Mouse (Mus musculus) C2C12 (cell line): Measurements from ENCODE around the gene Lctl. TPM values are rescaled to one million over a fixed set of nuclear protein-coding genes. Genes with fewer than 3 reads are reported as not detected.
A peak's percentile ranks its signal among the peaks of the same experiment; 100 is the strongest.
"Not testable (repeated sequence)": the region's sequence is repeated elsewhere in the genome, so short reads cannot be mapped to it uniquely, and the experiment has no call there.

ENCODE experiments used
- H3K27me3 ChIP-seq: one replicate; pipeline ENCODE4 v1.6.1; 2011; ENCODE audit not compliant: control insufficient read depth, insufficient read depth, insufficient read length
- H3K36me3 ChIP-seq: one replicate; pipeline ENCODE4 v1.6.1; 2011; ENCODE audit not compliant: control insufficient read depth, insufficient read depth
- H3K4me3 ChIP-seq: one replicate; pipeline ENCODE4 v1.5.1; 2011; ENCODE audit warnings: mild to moderate bottlenecking, control low read depth; ENCODE audit not compliant: poor library complexity, insufficient read depth, severe bottlenecking
- H3K79me2 ChIP-seq: one replicate; pipeline ENCODE4 v1.6.1; 2011; ENCODE audit not compliant: control insufficient read depth, insufficient read depth
- H3K79me3 ChIP-seq: one replicate; pipeline ENCODE4 v1.6.1; 2011; ENCODE audit warnings: low read depth, control low read depth
- H3ac ChIP-seq: one replicate; pipeline ENCODE3; 2011; ENCODE audit warnings: low read depth; ENCODE audit not compliant: control insufficient read depth, insufficient read length
- CEBPB ChIP-seq: IDR thresholded peaks from one replicate; pipeline ENCODE4 v1.6.1; 2011; ENCODE audit warnings: low read depth, mild to moderate bottlenecking, control low read depth, moderate library complexity
- CTCF ChIP-seq: IDR thresholded peaks from one replicate; pipeline ENCODE4 v1.5.1; 2011; ENCODE audit not compliant: control insufficient read depth, insufficient read depth, insufficient read length
- FOSL1 ChIP-seq: IDR thresholded peaks from one replicate; pipeline ENCODE4 v1.8.0; 2011; ENCODE audit warnings: mild to moderate bottlenecking, low read length; ENCODE audit not compliant: poor library complexity, insufficient read depth, severe bottlenecking
- MAX ChIP-seq: IDR thresholded peaks from one replicate; pipeline ENCODE4 v1.6.1; 2011; ENCODE audit warnings: mild to moderate bottlenecking, control low read depth
- MYOD1 ChIP-seq: IDR thresholded peaks from one replicate; pipeline ENCODE4 v1.6.1; 2011; ENCODE audit warnings: low read depth; ENCODE audit not compliant: control insufficient read depth, insufficient read length
- MYOG ChIP-seq: IDR thresholded peaks from one replicate; pipeline ENCODE4 v1.6.1; 2011; ENCODE audit not compliant: control insufficient read depth, insufficient read length; ENCODE audit errors: extremely low read depth
- USF1 ChIP-seq: IDR thresholded peaks from one replicate; pipeline ENCODE4 v1.6.1; 2011; ENCODE audit warnings: low read depth, mild to moderate bottlenecking, control low read depth, moderate library complexity
- polyA plus RNA-seq: library from polyadenylated mRNA; unstranded; fragments of >200 nt; fragmentation: generic; extraction: Trizol; gene quantifications from one replicate; pipeline ENCODE4 v1.2.1, GENCODE M21; 2012; ENCODE audit warnings: missing spikeins

The Lctl gene
- polyA plus RNA-seq, 1 experiment = 0.04 TPM

GRCm38 (mm10) chr9:64131623-64132022 lies 14.7 kb downstream of the Lctl start:
- no peaks in the 10 kb centered on the region for H3K27me3 ChIP-seq
- TF ChIP-seq CEBPB (no peak), MAX (no peak), FOSL1 (no peak), USF1 (no peak), MYOD1 (no peak), CTCF (no peak), MYOG (no peak)
- no peak overlapping the region for H3ac ChIP-seq
- H3K4me3 ChIP-seq = no peak overlapping the region
- H3K36me3 ChIP-seq = peaks cover 4% of the 10 kb centered on the region
- no peaks in the 10 kb centered on the region for H3K79me2 ChIP-seq
- no peaks in the 10 kb centered on the region for H3K79me3 ChIP-seq

GRCm38 (mm10) chr9:64138896-64139295 lies 21.9 kb downstream of the Lctl start:
- not testable (repeated sequence) for H3K79me3 ChIP-seq, H3K27me3 ChIP-seq, H3ac ChIP-seq, H3K79me2 ChIP-seq, H3K4me3 ChIP-seq
- TF ChIP-seq CTCF = peak; percentile 12
- peaks cover 43% of the 10 kb centered on the region for H3K36me3 ChIP-seq

- Histone ChIP-seq H3K36me3 (peaks cover 51% of the 10 kb centered on the region), H3K79me2 (no peaks in the 10 kb centered on the region), H3K79me3 (no peaks in the 10 kb centered on the region), H3ac (no peak overlapping the region), H3K27me3 (no peaks in the 10 kb centered on the region), H3K4me3 (no peak overlapping the region)
- TF ChIP-seq USF1 (no peak), FOSL1 (no peak), MAX (no peak), CTCF (no peak), CEBPB (no peak), MYOD1 (no peak), MYOG (no peak)
Observed at GRCm38 (mm10) chr9:64139879-64140278, 22.9 kb downstream of the Lctl start.

GRCm38 (mm10) chr9:64156641-64157040 lies 39.7 kb downstream of the Lctl start:
- Histone ChIP-seq H3K79me3 (no peaks in the 10 kb centered on the region), H3ac (no peak overlapping the region), H3K36me3 (peaks cover 89% of the 10 kb centered on the region), H3K4me3 (no peak overlapping the region), H3K27me3 (no peaks in the 10 kb centered on the region), H3K79me2 (no peaks in the 10 kb centered on the region)
- TF ChIP-seq CTCF (no peak), MYOD1 (no peak), USF1 (no peak), FOSL1 (no peak), MAX (no peak), CEBPB (no peak), MYOG (no peak)

GRCm38 (mm10) chr9:64160471-64160870 lies 43.5 kb downstream of the Lctl start:
- H3K36me3 ChIP-seq = peaks cover 88% of the 10 kb centered on the region
- H3ac ChIP-seq = no peak overlapping the region
- no peak overlapping the region for H3K4me3 ChIP-seq

GRCm38 (mm10) chr9:64169967-64170366 lies 53.0 kb downstream of the Lctl start:
- Histone ChIP-seq H3K36me3 (peaks cover 57% of the 10 kb centered on the region), H3K79me2 (peaks cover 55% of the 10 kb centered on the region), H3K79me3 (peaks cover 39% of the 10 kb centered on the region)
- H3K27me3 ChIP-seq, H3K4me3 ChIP-seq, H3ac ChIP-seq: not testable (repeated sequence)

More at GRCm38 (mm10) chr9:64160471-64160870, 43.5 kb downstream of the Lctl start:
- Histone ChIP-seq H3K79me3 (no peaks in the 10 kb centered on the region), H3K27me3 (no peaks in the 10 kb centered on the region), H3K79me2 (no peaks in the 10 kb centered on the region)
- TF ChIP-seq MYOD1 (no peak), USF1 (no peak), CEBPB (no peak)
